Mouse (Mus musculus) hindbrain, embryonic 16.5 days (tissue): ENCODE results near the gene Klf11. TPM values are rescaled to one million over a fixed set of nuclear protein-coding genes. Genes with fewer than 3 reads are reported as not detected.
"Not testable (repeated sequence)": the region's sequence is repeated elsewhere in the genome, so short reads cannot be mapped to it uniquely, and the experiment has no call there.

Source experiments
- ATAC-seq: fragments of 200-750 bp; cut with Nextera tagmentation; 2 replicates; pipeline ENCODE4 v1.8.0; 2017; ENCODE audit warnings: moderate TSS enrichment, moderate library complexity
- H3K27ac ChIP-seq: fragments of 300-500 bp; sonication (generic); 2 replicates; pipeline ENCODE4 v1.5.1; 2014; ENCODE audit warnings: low read depth, mild to moderate bottlenecking, control low read depth, low read length, moderate library complexity
- H3K27me3 ChIP-seq: fragments of 300-500 bp; sonication (generic); replicated peaks from 2 replicates; pipeline ENCODE4 v1.6.1; 2014; ENCODE audit warnings: low read length; ENCODE audit not compliant: control insufficient read depth, insufficient read depth
- H3K36me3 ChIP-seq: fragments of 300-500 bp; sonication (generic); 2 replicates; pipeline ENCODE4 v1.6.1; 2014; ENCODE audit warnings: mild to moderate bottlenecking, low read length, moderate library complexity, mixed read lengths; ENCODE audit not compliant: control insufficient read depth, insufficient read depth
- H3K4me1 ChIP-seq: fragments of 300-500 bp; sonication (generic); 2 replicates; pipeline ENCODE4 v1.6.1; 2014; ENCODE audit warnings: low read depth, low read length; ENCODE audit not compliant: control insufficient read depth, insufficient read depth
- H3K4me2 ChIP-seq: fragments of 300-500 bp; sonication (generic); 2 replicates; pipeline ENCODE4 v1.6.1; 2014; ENCODE audit warnings: mild to moderate bottlenecking, low read length, control low read depth, moderate library complexity
- H3K4me3 ChIP-seq: fragments of 300-500 bp; sonication (generic); 2 replicates; pipeline ENCODE4 v1.5.1; 2014; ENCODE audit warnings: mild to moderate bottlenecking, low read length, control low read depth, moderate library complexity
- H3K9ac ChIP-seq: fragments of 300-500 bp; sonication (generic); 2 replicates; pipeline ENCODE4 v1.6.1; 2014; ENCODE audit warnings: low read depth, mild to moderate bottlenecking, control low read depth, low read length, moderate library complexity
- H3K9me3 ChIP-seq: fragments of 300-500 bp; sonication (generic); 2 replicates; pipeline ENCODE4 v1.6.1; 2014; ENCODE audit warnings: mild to moderate bottlenecking, low read length, moderate library complexity; ENCODE audit not compliant: control insufficient read depth
- WGBS: fragments of 180-500 bp; shearing (Covaris S2); extraction: QIAGEN DNeasy Blood & Tissue Kit; methylation state at CpG from one replicate; pipeline ENCODE4 v1.1.7; 2014; 5-methylcytosine and 5-hydroxymethylcytosine counted together
- polyA plus RNA-seq: library from polyadenylated mRNA; unstranded; fragments of >200 nt; fragmentation: Nextera tagmentation; extraction: Ambion mirVana; gene quantifications from 2 replicates; pipeline ENCODE4 v1.2.1, GENCODE M21; 2015

Gene Klf11
- polyA plus RNA-seq, 1 experiment from 2014 or later = 14.9 TPM

- H3K9ac ChIP-seq = no peak overlapping the region
- H3K27ac ChIP-seq = no peak overlapping the region
- H3K4me1 ChIP-seq = peaks cover 3% of the 10 kb centered on the region; the same call in 1 of the 2 replicates
- no peaks in the 10 kb centered on the region for H3K9me3 ChIP-seq
- no peaks in the 10 kb centered on the region for H3K36me3 ChIP-seq
- no peak for ATAC-seq
- H3K27me3 ChIP-seq = no peaks in the 10 kb centered on the region
- 65% methylated on average over 3 of the region's 3 CpGs for WGBS
- no peak overlapping the region for H3K4me3 ChIP-seq
- no peak overlapping the region for H3K4me2 ChIP-seq
These were observed 23.9 kb upstream of the Klf11 start for GRCm38 (mm10) chr12:24627215-24627614.

GRCm38 (mm10) chr12:24630220-24630619 is 20.9 kb upstream of the Klf11 start:
- H3K4me1 ChIP-seq = no peaks in the 10 kb centered on the region
- H3K36me3 ChIP-seq = no peaks in the 10 kb centered on the region
- H3K27ac ChIP-seq = no peak overlapping the region
- H3K9ac ChIP-seq = no peak overlapping the region
- no peaks in the 10 kb centered on the region for H3K27me3 ChIP-seq
- H3K9me3 ChIP-seq = no peaks in the 10 kb centered on the region
- H3K4me2 ChIP-seq = no peak overlapping the region
- ATAC-seq = 0 out of 2 replicates have a peak, but pooled peaks have one; percentile 7
- 63% methylated on average over 1 of the region's 1 CpGs for WGBS
- no peak overlapping the region for H3K4me3 ChIP-seq

GRCm38 (mm10) chr12:24632404-24632803 is 18.7 kb upstream of the Klf11 start:
- no peak for ATAC-seq
- Histone ChIP-seq H3K36me3 (no peaks in the 10 kb centered on the region), H3K4me1 (no peaks in the 10 kb centered on the region), H3K27me3 (no peaks in the 10 kb centered on the region), H3K9me3 (no peaks in the 10 kb centered on the region), H3K4me2 (no peak overlapping the region), H3K4me3 (no peak overlapping the region), H3K27ac (no peak overlapping the region), H3K9ac (no peak overlapping the region)
- 56% methylated on average over 4 of the region's 4 CpGs for WGBS

GRCm38 (mm10) chr12:24633753-24634191 is 17.3 kb upstream of the Klf11 start:
- Histone ChIP-seq H3K9ac (no peak overlapping the region), H3K4me3 (no peak overlapping the region), H3K9me3 (no peaks in the 10 kb centered on the region), H3K27me3 (no peaks in the 10 kb centered on the region), H3K36me3 (no peaks in the 10 kb centered on the region), H3K4me2 (no peak overlapping the region), H3K27ac (no peak overlapping the region), H3K4me1 (no peaks in the 10 kb centered on the region)
- WGBS = 71% methylated on average over 1 of the region's 1 CpGs
- ATAC-seq = no peak

GRCm38 (mm10) chr12:24634212-24634611 is 16.9 kb upstream of the Klf11 start:
- Histone ChIP-seq H3K4me2 (no peak overlapping the region), H3K36me3 (no peaks in the 10 kb centered on the region), H3K9me3 (no peaks in the 10 kb centered on the region), H3K27me3 (no peaks in the 10 kb centered on the region), H3K4me1 (no peaks in the 10 kb centered on the region), H3K9ac (no peak overlapping the region), H3K4me3 (no peak overlapping the region), H3K27ac (no peak overlapping the region)
- 90% methylated on average over 4 of the region's 4 CpGs for WGBS
- no peak for ATAC-seq

GRCm38 (mm10) chr12:24634648-24635047 is 16.4 kb upstream of the Klf11 start:
- Histone ChIP-seq H3K9me3 (no peaks in the 10 kb centered on the region), H3K4me2 (no peak overlapping the region), H3K27me3 (no peaks in the 10 kb centered on the region), H3K27ac (no peak overlapping the region), H3K4me1 (no peaks in the 10 kb centered on the region), H3K36me3 (no peaks in the 10 kb centered on the region), H3K9ac (no peak overlapping the region), H3K4me3 (no peak overlapping the region)
- WGBS = 92% methylated on average over 3 of the region's 3 CpGs
- ATAC-seq = no peak

- WGBS = 99% methylated on average over 10 of the region's 10 CpGs
- H3K27me3 ChIP-seq, ATAC-seq: not testable (repeated sequence)
These were observed 12.3 kb upstream of the Klf11 start for GRCm38 (mm10) chr12:24638787-24639186.

GRCm38 (mm10) chr12:24642370-24642802 is 8.7 kb upstream of the Klf11 start:
- peak overlapping the region; percentile 44; the same call in 1 of the 2 replicates for H3K27ac ChIP-seq
- no peaks in the 10 kb centered on the region for H3K36me3 ChIP-seq
- no peak overlapping the region for H3K9ac ChIP-seq
- peak; percentile 96 for ATAC-seq
- no peaks in the 10 kb centered on the region for H3K27me3 ChIP-seq
- no peaks in the 10 kb centered on the region for H3K9me3 ChIP-seq
- 36% methylated on average over 4 of the region's 4 CpGs for WGBS
- no peak overlapping the region for H3K4me3 ChIP-seq
- peaks cover 10% of the 10 kb centered on the region for H3K4me1 ChIP-seq
- no peak overlapping the region; the same call in 1 of the 2 replicates for H3K4me2 ChIP-seq

More at GRCm38 (mm10) chr12:24638787-24639186, 12.3 kb upstream of the Klf11 start:
- H3K9ac ChIP-seq, H3K4me2 ChIP-seq, H3K4me3 ChIP-seq, H3K9me3 ChIP-seq, H3K36me3 ChIP-seq, H3K27ac ChIP-seq: not testable (repeated sequence)
- H3K4me1 ChIP-seq = peaks cover 10% of the 10 kb centered on the region

- H3K9ac ChIP-seq = no peak overlapping the region
- no peaks in the 10 kb centered on the region for H3K27me3 ChIP-seq
- H3K9me3 ChIP-seq = no peaks in the 10 kb centered on the region
- peaks cover 10% of the 10 kb centered on the region for H3K4me1 ChIP-seq
- no peak overlapping the region for H3K4me2 ChIP-seq
- H3K4me3 ChIP-seq = no peak overlapping the region
- ATAC-seq = no peak
- H3K27ac ChIP-seq = no peak overlapping the region
- no peaks in the 10 kb centered on the region for H3K36me3 ChIP-seq
- WGBS = 59% methylated on average over 1 of the region's 1 CpGs
These were observed 6.9 kb upstream of the Klf11 start for GRCm38 (mm10) chr12:24644125-24644571.

GRCm38 (mm10) chr12:24645901-24646300 is 5.2 kb upstream of the Klf11 start:
- no peak overlapping the region for H3K9ac ChIP-seq
- no peak overlapping the region for H3K4me2 ChIP-seq
- no peak for ATAC-seq
- no peaks in the 10 kb centered on the region for H3K9me3 ChIP-seq
- H3K36me3 ChIP-seq = no peaks in the 10 kb centered on the region
- no peaks in the 10 kb centered on the region for H3K27me3 ChIP-seq
- H3K4me3 ChIP-seq = no peak overlapping the region
- H3K27ac ChIP-seq = no peak overlapping the region
- H3K4me1 ChIP-seq = peaks cover 16% of the 10 kb centered on the region
- 83% methylated on average over 6 of the region's 6 CpGs for WGBS
